Mouse (Mus musculus): ENCODE data around the gene Shc2. TPM values are rescaled to one million over a fixed set of nuclear protein-coding genes. Genes with fewer than 3 reads are reported as not detected.

The Shc2 gene
- polyA plus RNA-seq, 1 experiment from 2014 or later = 11.8 TPM

DNA sequence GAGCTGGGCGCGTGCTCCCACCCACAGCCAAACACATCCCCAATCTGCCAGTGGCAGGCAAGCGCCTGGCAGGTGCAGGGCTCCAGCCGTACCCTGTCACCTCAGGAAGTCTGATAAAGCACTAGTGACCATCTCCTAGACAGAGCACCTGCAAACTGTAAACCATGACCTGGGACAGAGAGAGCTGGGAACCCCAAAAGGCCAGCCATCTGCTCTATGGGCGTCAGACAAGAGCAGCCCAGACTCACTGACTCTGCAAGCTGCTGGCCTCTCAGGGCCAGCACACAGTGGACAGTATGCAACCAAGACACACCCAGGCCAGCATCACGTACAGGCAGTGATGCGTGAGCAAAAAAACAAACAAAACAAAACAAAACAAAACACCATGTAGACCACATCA lies 58.8 kb downstream of the Shc2 start:
- no peak for ATAC-seq (ENCODE audit: insufficient number of reproducible peaks, low FRiP score, low TSS enrichment, low read depth)
- no peak overlapping the region for H3K4me3 ChIP-seq (replicated peaks)
- no peaks in the 10 kb centered on the region for H3K27me3 ChIP-seq
- no peaks in the 10 kb centered on the region for H3K36me3 ChIP-seq
- H3K9ac ChIP-seq = no peak overlapping the region
- 80% methylated on average over 7 of the region's 7 CpGs for WGBS
- no peaks in the 10 kb centered on the region for H3K9me3 ChIP-seq (replicated peaks)
- no peak overlapping the region for H3K4me2 ChIP-seq (replicated peaks)
- H3K4me1 ChIP-seq = no peaks in the 10 kb centered on the region
- no peak overlapping the region for H3K27ac ChIP-seq (replicated peaks)

- no peak overlapping the region for H3K4me3 ChIP-seq (replicated peaks)
- no peaks in the 10 kb centered on the region for H3K36me3 ChIP-seq
- H3K9ac ChIP-seq = no peak overlapping the region
- no peak overlapping the region for H3K27ac ChIP-seq (replicated peaks)
- 47% methylated on average over 9 of the region's 9 CpGs for WGBS
- no peak for ATAC-seq (ENCODE audit: insufficient number of reproducible peaks, low FRiP score, low TSS enrichment, low read depth)
- no peaks in the 10 kb centered on the region for H3K4me1 ChIP-seq
- H3K27me3 ChIP-seq = no peaks in the 10 kb centered on the region
- no peaks in the 10 kb centered on the region for H3K9me3 ChIP-seq (replicated peaks)
- H3K4me2 ChIP-seq (replicated peaks) = no peak overlapping the region
Measured at GRCm38 (mm10) chr10:79578276-79578675, 59.4 kb downstream of the Shc2 start.

- ATAC-seq (ENCODE audit: insufficient number of reproducible peaks, low FRiP score, low TSS enrichment, low read depth) = no peak
- H3K4me2 ChIP-seq (replicated peaks) = no peak overlapping the region
- no peak overlapping the region for H3K9ac ChIP-seq
- H3K4me1 ChIP-seq = no peaks in the 10 kb centered on the region
- no peak overlapping the region for H3K27ac ChIP-seq (replicated peaks)
- H3K9me3 ChIP-seq (replicated peaks) = no peaks in the 10 kb centered on the region
- no peaks in the 10 kb centered on the region for H3K27me3 ChIP-seq
- no peaks in the 10 kb centered on the region for H3K36me3 ChIP-seq
- 73% methylated on average over 4 of the region's 4 CpGs for WGBS
- no peak overlapping the region for H3K4me3 ChIP-seq (replicated peaks)
Measured at GRCm38 (mm10) chr10:79577376-79577775, 60.3 kb downstream of the Shc2 start.

- Histone ChIP-seq H3K9ac (no peak overlapping the region), H3K9me3 (replicated peaks) (no peaks in the 10 kb centered on the region), H3K4me1 (no peaks in the 10 kb centered on the region), H3K4me3 (replicated peaks) (no peak overlapping the region), H3K36me3 (no peaks in the 10 kb centered on the region), H3K27me3 (no peaks in the 10 kb centered on the region), H3K27ac (replicated peaks) (no peak overlapping the region), H3K4me2 (replicated peaks) (no peak overlapping the region)
- no peak for ATAC-seq (ENCODE audit: insufficient number of reproducible peaks, low FRiP score, low TSS enrichment, low read depth)
- 74% methylated on average over 6 of the region's 6 CpGs for WGBS
Measured at GRCm38 (mm10) chr10:79575754-79576153, 62.0 kb downstream of the Shc2 start.

- H3K9me3 ChIP-seq (replicated peaks) = no peaks in the 10 kb centered on the region
- ATAC-seq (ENCODE audit: insufficient number of reproducible peaks, low FRiP score, low TSS enrichment, low read depth) = no peak
- no peaks in the 10 kb centered on the region for H3K27me3 ChIP-seq
- no peak overlapping the region for H3K4me2 ChIP-seq (replicated peaks)
- H3K4me1 ChIP-seq = no peaks in the 10 kb centered on the region
- no peak overlapping the region for H3K4me3 ChIP-seq (replicated peaks)
- H3K27ac ChIP-seq (replicated peaks) = no peak overlapping the region
- H3K36me3 ChIP-seq = no peaks in the 10 kb centered on the region
- no peak overlapping the region for H3K9ac ChIP-seq
- 80% methylated on average over 6 of the region's 6 CpGs for WGBS
Measured at GRCm38 (mm10) chr10:79574796-79575195, 62.9 kb downstream of the Shc2 start.

- no peaks in the 10 kb centered on the region for H3K36me3 ChIP-seq
- H3K9ac ChIP-seq = no peak overlapping the region
- ATAC-seq (ENCODE audit: insufficient number of reproducible peaks, low FRiP score, low TSS enrichment, low read depth) = no peak
- no peak overlapping the region for H3K4me3 ChIP-seq (replicated peaks)
- no peaks in the 10 kb centered on the region for H3K27me3 ChIP-seq
- no peak overlapping the region for H3K27ac ChIP-seq (replicated peaks)
- no peaks in the 10 kb centered on the region for H3K9me3 ChIP-seq (replicated peaks)
- H3K4me2 ChIP-seq (replicated peaks) = no peak overlapping the region
- no peaks in the 10 kb centered on the region for H3K4me1 ChIP-seq
- WGBS = 77% methylated on average over 8 of the region's 8 CpGs
Measured at GRCm38 (mm10) chr10:79574350-79574749, 63.4 kb downstream of the Shc2 start.

- no peak for ATAC-seq (ENCODE audit: insufficient number of reproducible peaks, low FRiP score, low TSS enrichment, low read depth)
- H3K27me3 ChIP-seq = no peaks in the 10 kb centered on the region
- WGBS = 87% methylated on average over 6 of the region's 6 CpGs
- no peaks in the 10 kb centered on the region for H3K4me1 ChIP-seq
- H3K4me3 ChIP-seq (replicated peaks) = no peak overlapping the region
- H3K36me3 ChIP-seq = no peaks in the 10 kb centered on the region
- H3K9me3 ChIP-seq (replicated peaks) = no peaks in the 10 kb centered on the region
- H3K9ac ChIP-seq = no peak overlapping the region
- no peak overlapping the region for H3K27ac ChIP-seq (replicated peaks)
- no peak overlapping the region for H3K4me2 ChIP-seq (replicated peaks)
Measured at GRCm38 (mm10) chr10:79573611-79574010, 64.1 kb downstream of the Shc2 start.

GRCm38 (mm10) chr10:79571314-79571713 lies 66.4 kb downstream of the Shc2 start:
- Histone ChIP-seq H3K4me2 (replicated peaks) (no peak overlapping the region), H3K4me1 (no peaks in the 10 kb centered on the region), H3K9me3 (replicated peaks) (no peaks in the 10 kb centered on the region), H3K36me3 (no peaks in the 10 kb centered on the region), H3K27me3 (no peaks in the 10 kb centered on the region), H3K4me3 (replicated peaks) (no peak overlapping the region), H3K9ac (no peak overlapping the region), H3K27ac (replicated peaks) (no peak overlapping the region)
- WGBS = 87% methylated on average over 2 of the region's 2 CpGs
- no peak for ATAC-seq (ENCODE audit: insufficient number of reproducible peaks, low FRiP score, low TSS enrichment, low read depth)

DNA sequence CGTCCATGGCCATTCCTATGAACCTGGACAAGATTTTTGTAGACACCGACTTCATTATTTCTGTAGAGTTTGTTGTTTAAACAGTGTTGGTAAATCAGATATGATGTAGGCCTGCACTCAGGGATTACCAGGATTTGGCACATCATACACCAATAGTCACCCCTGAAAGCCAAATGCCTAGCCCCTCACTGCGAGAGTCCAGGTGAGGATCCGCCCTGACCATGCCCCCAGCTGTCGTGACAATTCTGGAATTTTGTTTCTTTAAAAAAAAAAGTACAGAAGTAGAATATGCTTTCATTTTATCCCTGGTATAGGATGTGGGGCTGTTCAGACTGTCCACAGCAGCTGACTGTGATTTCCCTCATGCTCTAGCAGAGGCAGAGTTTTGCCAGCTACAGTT lies 67.8 kb downstream of the Shc2 start:
- no peak for ATAC-seq (ENCODE audit: insufficient number of reproducible peaks, low FRiP score, low TSS enrichment, low read depth)
- WGBS = 89% methylated on average over 5 of the region's 5 CpGs
- H3K9ac ChIP-seq = no peak overlapping the region

More for the DNA sequence above, 67.8 kb downstream of the Shc2 start:
- Histone ChIP-seq H3K4me2 (replicated peaks) (no peak overlapping the region), H3K36me3 (no peaks in the 10 kb centered on the region), H3K4me3 (replicated peaks) (no peak overlapping the region), H3K4me1 (no peaks in the 10 kb centered on the region), H3K27me3 (no peaks in the 10 kb centered on the region), H3K27ac (replicated peaks) (no peak overlapping the region), H3K9me3 (replicated peaks) (no peaks in the 10 kb centered on the region)

Other genes with a start within 250 kb of the Shc2 start
- not detected in 2 replicates for gene Vmn2r83, start 169.2 kb downstream of the Shc2 start, polyA plus RNA-seq (2015; fragmentation: Nextera tagmentation; extraction: Ambion mirVana)
- 25.3 and 25.9 TPM in 2 replicates for gene Plpp2, start 104.1 kb downstream of the Shc2 start, polyA plus RNA-seq (2015; fragmentation: Nextera tagmentation; extraction: Ambion mirVana)
- 70.3 and 71.4 TPM in 2 replicates for gene Mier2, start 82.7 kb downstream of the Shc2 start, polyA plus RNA-seq (2015; fragmentation: Nextera tagmentation; extraction: Ambion mirVana)
- gene Theg, start 50.6 kb downstream of the Shc2 start, polyA plus RNA-seq (2015; fragmentation: Nextera tagmentation; extraction: Ambion mirVana) = not detected in 2 replicates
- not detected in 2 replicates for gene C2cd4c, start 23.9 kb downstream of the Shc2 start, polyA plus RNA-seq (2015; fragmentation: Nextera tagmentation; extraction: Ambion mirVana)
- not detected in 2 replicates for gene Odf3l2, start 7.8 kb upstream of the Shc2 start, polyA plus RNA-seq (2015; fragmentation: Nextera tagmentation; extraction: Ambion mirVana)
- gene Madcam1, start 26.6 kb upstream of the Shc2 start, polyA plus RNA-seq (2015; fragmentation: Nextera tagmentation; extraction: Ambion mirVana) = 8.4 and 9.1 TPM in 2 replicates
- gene Tpgs1, start 31.5 kb upstream of the Shc2 start, polyA plus RNA-seq (2015; fragmentation: Nextera tagmentation; extraction: Ambion mirVana) = 62.4 and 63.6 TPM in 2 replicates
- 94.8 and 96.8 TPM in 2 replicates for gene Cdc34, start 44.3 kb upstream of the Shc2 start, polyA plus RNA-seq (2015; fragmentation: Nextera tagmentation; extraction: Ambion mirVana)
- 0.89 and 1.5 TPM in 2 replicates for gene Gzmm, start 51.1 kb upstream of the Shc2 start, polyA plus RNA-seq (2015; fragmentation: Nextera tagmentation; extraction: Ambion mirVana)
- 837 and 902 TPM in 2 replicates for gene Bsg, start 66.6 kb upstream of the Shc2 start, polyA plus RNA-seq (2015; fragmentation: Nextera tagmentation; extraction: Ambion mirVana)
- gene Hcn2, start 78.7 kb upstream of the Shc2 start, polyA plus RNA-seq (2015; fragmentation: Nextera tagmentation; extraction: Ambion mirVana) = 0.07 and 0.13 TPM in 2 replicates
- gene Polrmt, start 108.7 kb upstream of the Shc2 start, polyA plus RNA-seq (2015; fragmentation: Nextera tagmentation; extraction: Ambion mirVana) = 41.6 and 46.6 TPM in 2 replicates
- 2.5 and 3.9 TPM in 2 replicates for gene Fgf22, start 117.2 kb upstream of the Shc2 start, polyA plus RNA-seq (2015; fragmentation: Nextera tagmentation; extraction: Ambion mirVana)
- 110 and 127 TPM in 2 replicates for gene Rnf126, start 129.0 kb upstream of the Shc2 start, polyA plus RNA-seq (2015; fragmentation: Nextera tagmentation; extraction: Ambion mirVana)
- 20.1 and 20.2 TPM in 2 replicates for gene Fstl3, start 139.4 kb upstream of the Shc2 start, polyA plus RNA-seq (2015; fragmentation: Nextera tagmentation; extraction: Ambion mirVana)
- 0.07 TPM in 1 of 2 replicates, not detected in the other for gene Prss57, start 153.0 kb upstream of the Shc2 start, polyA plus RNA-seq (2015; fragmentation: Nextera tagmentation; extraction: Ambion mirVana)
- 88.1 and 96.6 TPM in 2 replicates for gene Palm, start 155.7 kb upstream of the Shc2 start, polyA plus RNA-seq (2015; fragmentation: Nextera tagmentation; extraction: Ambion mirVana)
- gene Misp, start 183.1 kb upstream of the Shc2 start, polyA plus RNA-seq (2015; fragmentation: Nextera tagmentation; extraction: Ambion mirVana) = 5.4 and 7.8 TPM in 2 replicates
- 299 and 325 TPM in 2 replicates for gene Ptbp1, start 216.5 kb upstream of the Shc2 start, polyA plus RNA-seq (2015; fragmentation: Nextera tagmentation; extraction: Ambion mirVana)
- gene Prtn3, start 236.6 kb upstream of the Shc2 start, polyA plus RNA-seq (2015; fragmentation: Nextera tagmentation; extraction: Ambion mirVana) = 4.3 and 5.6 TPM in 2 replicates
- gene Plppr3, start 236.7 kb upstream of the Shc2 start, polyA plus RNA-seq (2015; fragmentation: Nextera tagmentation; extraction: Ambion mirVana) = 59.9 and 68.2 TPM in 2 replicates
- gene Elane, start 248.3 kb upstream of the Shc2 start, polyA plus RNA-seq (2015; fragmentation: Nextera tagmentation; extraction: Ambion mirVana) = 0.28 and 0.85 TPM in 2 replicates

Data from embryonic facial prominence, embryonic 15.5 days (tissue).